Mouse (Mus musculus) B cell, adult 67 days (primary cell): ENCODE data around the gene Ctxn2. TPM values are rescaled to one million over a fixed set of nuclear protein-coding genes. Genes with fewer than 3 reads are reported as not detected.

Experiments
- total RNA-seq, 2 experiments: library from RNA; stranded (reverse); gene quantifications; 4 replicates each; pipeline ENCODE4 v1.2.4; 2023

Gene Ctxn2
- not detected for total RNA-seq

DNA sequence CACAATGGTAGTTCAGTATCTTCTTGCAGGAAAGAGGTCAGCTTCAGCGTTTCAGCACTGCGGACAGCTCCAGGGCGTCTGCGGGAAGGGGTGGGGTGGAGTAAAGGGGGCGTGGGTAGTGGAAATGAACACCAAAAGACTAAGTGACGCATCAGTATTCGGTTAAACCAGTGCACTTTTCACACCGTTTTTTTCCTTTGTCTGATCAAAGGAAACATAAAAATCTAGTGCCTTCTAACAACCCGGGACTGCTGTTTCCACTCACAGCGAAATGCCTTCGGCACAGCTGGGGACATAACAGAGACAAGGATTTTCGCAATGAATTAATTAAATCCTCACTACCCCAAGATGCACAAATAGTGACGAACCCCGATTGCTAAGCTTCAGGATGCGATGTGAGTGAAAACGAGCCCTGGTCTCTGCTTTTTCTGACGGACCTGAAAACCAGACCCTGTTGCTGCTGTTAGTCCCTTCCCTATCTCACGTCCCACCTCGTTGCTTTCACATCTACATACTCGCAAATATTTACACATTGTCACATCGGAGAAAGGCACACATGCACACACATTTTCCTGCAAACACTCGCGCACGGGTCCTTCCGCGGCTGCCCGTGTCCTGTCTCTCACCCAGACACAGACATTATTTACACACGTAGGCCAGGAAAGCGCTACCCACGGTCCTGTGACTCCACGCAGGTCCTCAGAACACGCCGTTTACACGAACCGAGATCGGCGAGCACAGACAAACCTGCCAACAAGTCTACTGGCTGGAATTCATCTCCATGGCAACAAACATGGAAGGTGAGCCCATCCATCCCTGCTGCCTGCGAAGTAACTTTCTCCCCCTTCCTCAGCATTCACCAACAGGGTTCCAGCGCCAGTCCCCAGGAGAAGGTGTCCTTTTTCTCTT, at the start of gene Ctxn2:
Gene Ctxn2, plus strand, starts transcription at position 790 of the 909 bp plus-strand sequence.

GRCm38 (mm10) chr2:125123477-125123852, 13.0 kb upstream of the Ctxn2 start, which contains the start of gene Myef2:
Myef2 (minus strand) TSS chr2:125123661.

DNA sequence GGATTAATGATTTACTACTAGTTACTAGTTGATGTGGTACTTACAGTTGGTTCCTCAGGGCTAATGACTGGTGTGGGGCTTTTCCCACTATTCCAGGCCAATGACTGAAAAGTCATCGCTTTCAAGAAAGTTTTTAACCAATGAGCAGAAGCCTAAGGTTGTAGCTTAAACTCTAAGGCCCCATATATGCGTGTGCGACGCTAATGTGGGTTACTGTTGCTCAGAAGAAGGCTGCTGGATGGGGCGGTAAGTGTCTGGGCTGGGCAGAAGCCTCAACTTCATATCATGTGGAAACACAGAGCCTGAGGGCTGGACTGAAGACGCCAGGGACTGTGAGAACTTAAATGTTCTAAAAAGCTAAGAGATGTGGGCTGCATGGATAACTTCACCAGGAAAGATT, 15.9 kb downstream of the Ctxn2 start, which contains the start of gene Slc12a1:
Gene Slc12a1, plus strand, starts transcription at position 118 of the 400 bp plus-strand sequence.

Other genes starting within 250 kb of the Ctxn2 start
- not detected for gene Slc24a5, start 68.6 kb upstream of the Ctxn2 start, total RNA-seq
- 10 to 100 TPM; 32.3 to 35.4 TPM for gene Myef2, start 13.0 kb upstream of the Ctxn2 start, total RNA-seq
- not detected for gene Slc12a1, start 15.8 kb downstream of the Ctxn2 start, total RNA-seq
- 10 to 100 TPM; 25.6 to 26.0 TPM for gene Dut, start 110.5 kb downstream of the Ctxn2 start, total RNA-seq